Mouse (Mus musculus) left cerebral cortex, postnatal 14 days (tissue): ENCODE data around the gene Defb42. TPM values are rescaled to one million over a fixed set of nuclear protein-coding genes. Genes with fewer than 3 reads are reported as not detected.

ENCODE experiments used
- total RNA-seq, 2 experiments: library from RNA; stranded (reverse); gene quantifications; 2 replicates each; pipeline ENCODE4 v1.2.3; 2021

The Defb42 gene
- total RNA-seq, 2 experiments from 2014 or later = not detected

Other genes starting within 250 kb of the Defb42 start
- gene Wdfy2, start 209.3 kb upstream of the Defb42 start, total RNA-seq = 10 to 100 TPM; 10.1 to 10.9 TPM
- gene Defb48, start 62.5 kb upstream of the Defb42 start, total RNA-seq = not detected
- gene Defb47, start 48.9 kb upstream of the Defb42 start, total RNA-seq = not detected
- gene Defb43, start 35.2 kb upstream of the Defb42 start, total RNA-seq = not detected
- gene Defb30, start 3.0 kb downstream of the Defb42 start, total RNA-seq = not detected